Mouse (Mus musculus) intestine, embryonic 15.5 days (tissue): ENCODE data around the gene Crispld2. TPM values are rescaled to one million over a fixed set of nuclear protein-coding genes. Genes with fewer than 3 reads are reported as not detected.

ENCODE experiments used
- polyA plus RNA-seq: library from polyadenylated mRNA; unstranded; fragments of >200 nt; fragmentation: Nextera tagmentation; extraction: Ambion mirVana; gene quantifications from 2 replicates; pipeline ENCODE4 v1.2.1, GENCODE M21; 2015

Crispld2 gene
- polyA plus RNA-seq, 1 experiment from 2014 or later: 24.9 TPM

Other genes with a start within 250 kb of the Crispld2 start
- gene Tldc1, start 214.0 kb upstream of the Crispld2 start, polyA plus RNA-seq: 14.4 and 15.3 TPM in 2 replicates
- gene Cotl1, start 151.9 kb upstream of the Crispld2 start, polyA plus RNA-seq: 152 and 167 TPM in 2 replicates
- gene Klhl36, start 130.2 kb upstream of the Crispld2 start, polyA plus RNA-seq: 12.4 and 13.8 TPM in 2 replicates
- 123 and 136 TPM in 2 replicates for gene Usp10, start 82.1 kb upstream of the Crispld2 start, polyA plus RNA-seq
- gene Gm20388, start 81.6 kb upstream of the Crispld2 start, polyA plus RNA-seq: 3.0 TPM in 1 of 2 replicates, not detected in the other
- gene Zdhhc7, start 109.0 kb downstream of the Crispld2 start, polyA plus RNA-seq: 34.8 and 39.7 TPM in 2 replicates
- gene 6430548M08Rik, start 121.7 kb downstream of the Crispld2 start, polyA plus RNA-seq: 4.7 and 5.8 TPM in 2 replicates
- gene Fam92b, start 185.0 kb downstream of the Crispld2 start, polyA plus RNA-seq: 0.78 and 0.93 TPM in 2 replicates
- 7.9 and 9.6 TPM in 2 replicates for gene Gse1, start 236.0 kb downstream of the Crispld2 start, polyA plus RNA-seq